In genomic region chr6:77218875-77219274, GRCm38 (mm10) we compare ENCODE assay signal across 12 mouse cellular contexts. TPM values are rescaled to one million over a fixed set of nuclear protein-coding genes. Genes with fewer than 3 reads are reported as not detected.
A peak's percentile ranks its signal among the peaks of the same experiment; 100 is the strongest.
DNase-seq lines count a peak whose midpoint lies in the region; ATAC-seq and TF ChIP-seq lines count a peak whose summit lies in the region.
"Had no signal": no experiment of that assay in that cellular context is flagged by ENCODE, and none has a peak within 500 bp of the region (broad histone marks: within the 10 kb centered on the region; RNA-seq: fewer than 3 reads in every experiment).

No protein-coding gene starts in this region.

- H3K27ac ChIP-seq in ES-E14 (ENCODE audit: insufficient read depth, low read depth, low read length, poor library complexity, severe bottlenecking), result no peak overlapping the region
- H3K27ac ChIP-seq in embryonic facial prominence, embryonic 11.5 days (replicated peaks; ENCODE audit: low read depth, low read length), result no peak overlapping the region
- H3K27ac ChIP-seq: heart, embryonic 13.5 days; liver, embryonic 15.5 days had no signal

- intact Hi-C loops in left cerebral cortex, postnatal 25 days (cut with DNase I), result no loop called here

- H3K4me3 ChIP-seq in ES-E14 (ENCODE audit: insufficient read depth in 1 of 2, low read depth in 1 of 2, low read length in 2 of 2, poor library complexity in 1 of 2, severe bottlenecking in 1 of 2), result no peak overlapping the region
- no peak overlapping the region for H3K4me3 ChIP-seq in embryonic facial prominence, embryonic 11.5 days (ENCODE audit: low read depth, low read length)
- H3K4me3 ChIP-seq: heart, embryonic 13.5 days; liver, embryonic 15.5 days had no signal

- ATAC-seq in embryonic facial prominence, embryonic 11.5 days (replicated peaks; ENCODE audit: insufficient number of reproducible peaks, low FRiP score, low TSS enrichment, low read depth), result no peak

- no peaks in the 10 kb centered on the region for H3K36me3 ChIP-seq in ES-E14 (ENCODE audit: control insufficient read depth, insufficient read depth, low read length, poor library complexity, severe bottlenecking)
- no peaks in the 10 kb centered on the region for H3K36me3 ChIP-seq in embryonic facial prominence, embryonic 11.5 days (replicated peaks; ENCODE audit: control insufficient read depth, insufficient read depth, low read depth, low read length)
- H3K36me3 ChIP-seq: heart, embryonic 13.5 days; liver, embryonic 15.5 days had no signal

- in situ Hi-C loops in ES-E14 (cut with MboI; ENCODE audit: low sequenced_read_pairs in 2 of 2, unreplicated experiment in 2 of 2), result no loop called here

- H3K4me1 ChIP-seq in ES-E14 (ENCODE audit: control insufficient read depth in 2 of 2, insufficient read depth in 2 of 2, low read length in 2 of 2, poor library complexity in 1 of 2), result no peaks in the 10 kb centered on the region
- no peaks in the 10 kb centered on the region; the same call in 1 of the 2 replicates for H3K4me1 ChIP-seq in embryonic facial prominence, embryonic 11.5 days (ENCODE audit: control insufficient read depth, insufficient read depth, low read length)
- H3K4me1 ChIP-seq: heart, embryonic 13.5 days; liver, embryonic 15.5 days had no signal

- no peaks in the 10 kb centered on the region for H3K27me3 ChIP-seq in embryonic facial prominence, embryonic 11.5 days (ENCODE audit: control insufficient read depth, insufficient read depth, low read length)
- H3K27me3 ChIP-seq: heart, embryonic 13.5 days; liver, embryonic 15.5 days had no signal

- no peak overlapping the region for H3K4me2 ChIP-seq in embryonic facial prominence, embryonic 11.5 days (ENCODE audit: low read depth, low read length)
- H3K4me2 ChIP-seq: heart, embryonic 13.5 days; liver, embryonic 15.5 days had no signal

- H3K9me3 ChIP-seq in ES-E14 (ENCODE audit: control insufficient read depth, insufficient read depth, low read depth, low read length), result no peaks in the 10 kb centered on the region
- no peaks in the 10 kb centered on the region for H3K9me3 ChIP-seq in embryonic facial prominence, embryonic 11.5 days (replicated peaks; ENCODE audit: control insufficient read depth, low read length)
- H3K9me3 ChIP-seq: heart, embryonic 13.5 days; liver, embryonic 15.5 days had no signal

- DNase-seq in frontal cortex, postnatal 10 days (ENCODE audit: low spot score in 2 of 2), result peak; percentile 34 to 39
- no peak for DNase-seq in frontal cortex, postnatal 25 days (ENCODE audit: low spot score in 2 of 2)
- peak; percentile 38 to 65 for DNase-seq in left cerebral cortex, postnatal 25 days (ENCODE audit: low spot score in 2 of 2)
- no peak for DNase-seq in left cerebral cortex, adult 11 months (ENCODE audit: low spot score)
- peak; percentile 21 for DNase-seq in ES-E14 (ENCODE audit: low read depth, low spot score)
- peak; percentile 33 for DNase-seq in embryonic facial prominence, embryonic 11.5 days (ENCODE audit: low spot score)
- no peak for DNase-seq in thymus, postnatal 36 days
- no peak for DNase-seq in gastrocnemius, adult 18-20 months (ENCODE audit: low spot score)
- DNase-seq: cerebellum, adult 9-11 months; thymus, adult 18-20 months had no signal

- H3K9ac ChIP-seq in ES-E14 (ENCODE audit: insufficient read depth, low read depth, low read length, poor library complexity, severe bottlenecking), result no peak overlapping the region
- no peak overlapping the region for H3K9ac ChIP-seq in embryonic facial prominence, embryonic 11.5 days (replicated peaks; ENCODE audit: low read length)
- H3K9ac ChIP-seq: heart, embryonic 13.5 days; liver, embryonic 15.5 days had no signal

TF ChIP-seq in ES-E14, 5 proteins besides CTCF, POLR2A, EP300 and RAD21:
- TF ChIP-seq ZC3H11A (IDR thresholded peaks at IDR 0.05; ENCODE audit: borderline replicate concordance, low read depth, low read length), result 0 out of 2 replicates have a peak, but pooled peaks have one; percentile 35
- TF ChIP-seq ZNF384 (IDR thresholded peaks at IDR 0.05; ENCODE audit: low read depth, low read length), result no peak

RNA-seq across cellular contexts. Expression of gene Lrrtm1, which starts 23.6 kb away (rescaled TPM):
- total RNA-seq in left cerebral cortex, postnatal 25 days (2021), result 10 to 100 TPM; 65.3 to 81.2 TPM
- total RNA-seq in ES-E14 (2012; rRNA removed), result 0.32 TPM in 1 of 2 replicates, not detected in the other
- 3.7 and 4.1 TPM in 2 replicates for polyA plus RNA-seq in embryonic facial prominence, embryonic 11.5 days (2014; fragmentation: Nextera tagmentation; extraction: Ambion mirVana)
- not detected for total RNA-seq in gastrocnemius, adult 18-20 months (2021)

Comparison
In these comparisons a context has a peak if more than half of its experiments do, and no peak if none do; other contexts are left out.
1. DNase-seq: peak in frontal cortex, postnatal 10 days (2 of 2), left cerebral cortex, postnatal 25 days (2 of 2), ES-E14 (single experiment) and embryonic facial prominence, embryonic 11.5 days (single experiment); none in frontal cortex, postnatal 25 days (0 of 2), left cerebral cortex, adult 11 months (single experiment), thymus, postnatal 36 days (0 of 2) and gastrocnemius, adult 18-20 months (single experiment).
2. RNA of gene Lrrtm1, which starts 23.6 kb away (total RNA-seq): 65.3 to 81.2 TPM in left cerebral cortex, postnatal 25 days; 0.32 TPM in ES-E14 and not detected in gastrocnemius, adult 18-20 months; every median in the first group is over 10 times any median in the second.